Mouse (Mus musculus) left cerebral cortex, postnatal 10 days (tissue): ENCODE measurements around the gene Oosp1. TPM values are rescaled to one million over a fixed set of nuclear protein-coding genes. Genes with fewer than 3 reads are reported as not detected.

Source experiments
- DNase-seq, 2 experiments: peaks; one replicate each; pipeline ENCODE4 v3.0.0; 2021 to 2022; ENCODE audit warnings: low spot score in 2 of 2, mixed read lengths in 1 of 2; ENCODE audit errors: extremely low spot score in 1 of 2
- intact Hi-C: fragments of 180-260 bp; cut with DNase I; formaldehyde crosslinking; loops from one replicate; pipeline ENCODE4 v1.15.1; 2025
- total RNA-seq, 2 experiments: library from RNA; stranded (reverse); gene quantifications; 2 replicates each; pipeline ENCODE4 v1.2.3; 2021

The Oosp1 gene
- total RNA-seq, 2 experiments from 2014 or later: 0.43 TPM; not detected in 1

- no peak for DNase-seq
- intact Hi-C loops: no loop called here
Observed at GRCm38 (mm10) chr19:11625231-11625630, 65.7 kb downstream of the Oosp1 start.

DNA sequence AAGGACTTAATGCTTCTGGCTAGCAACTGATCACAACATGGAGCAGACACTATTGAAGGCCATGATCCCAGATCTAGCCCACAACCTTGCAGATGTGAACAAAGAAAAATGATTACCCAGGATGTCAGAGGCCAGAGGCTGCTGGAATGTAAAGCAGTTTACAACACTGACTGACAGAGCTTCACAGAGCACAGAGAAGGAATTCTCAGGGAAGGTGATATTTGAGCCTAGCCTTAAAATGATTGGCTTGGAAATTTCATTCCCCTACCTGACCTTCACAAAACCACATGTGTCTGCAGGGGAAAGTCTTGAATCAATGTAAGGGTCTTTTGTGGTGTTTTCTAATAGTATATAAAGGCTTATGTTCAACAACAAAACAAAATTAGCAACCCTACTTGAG, 66.2 kb downstream of the Oosp1 start:
- intact Hi-C loops: no loop called here

GRCm38 (mm10) chr19:11623551-11623950, 67.4 kb downstream of the Oosp1 start, which contains the start of gene Ms4a2:
Gene Ms4a2, minus strand, starts transcription at chr19:11623719.
- intact Hi-C loops: no loop called here

More for the DNA sequence above, 66.2 kb downstream of the Oosp1 start:
- no peak for DNase-seq

GRCm38 (mm10) chr19:11617983-11618382, 73.0 kb downstream of the Oosp1 start:
- no peak for DNase-seq
- intact Hi-C loops: no loop called here

More at GRCm38 (mm10) chr19:11623551-11623950, 67.4 kb downstream of the Oosp1 start, which contains the start of gene Ms4a2:
- DNase-seq: no peak

Other genes with a start within 250 kb of the Oosp1 start
- not detected for gene Ms4a4b, start 247.6 kb downstream of the Oosp1 start, total RNA-seq
- 1 to 10 TPM; 1.6 to 2.0 TPM for gene Ms4a6c, start 221.8 kb downstream of the Oosp1 start, total RNA-seq
- gene Gm8369, start 205.2 kb downstream of the Oosp1 start, total RNA-seq: 1 to 10 TPM; 1.0 to 1.1 TPM
- 1 to 10 TPM; 2.0 to 3.9 TPM for gene Ms4a6b, start 174.6 kb downstream of the Oosp1 start, total RNA-seq
- gene Ms4a4d, start 154.3 kb downstream of the Oosp1 start, total RNA-seq: not detected
- gene Ms4a6d, start 86.3 kb downstream of the Oosp1 start, total RNA-seq: 1 to 10 TPM in 1 of 2 experiments, under 1 TPM in 1; 0.91 to 1.6 TPM
- not detected for gene Ms4a2, start 67.4 kb downstream of the Oosp1 start, total RNA-seq
- gene Ms4a3, start 50.3 kb downstream of the Oosp1 start, total RNA-seq: not detected
- gene Oosp2, start 30.6 kb downstream of the Oosp1 start, total RNA-seq: not detected
- not detected for gene Oosp3, start 5.9 kb upstream of the Oosp1 start, total RNA-seq
- not detected for gene Gif, start 56.4 kb upstream of the Oosp1 start, total RNA-seq
- gene Mrpl16, start 79.2 kb upstream of the Oosp1 start, total RNA-seq: 10 to 100 TPM; 48.3 to 50.1 TPM
- gene Stx3, start 128.3 kb upstream of the Oosp1 start, total RNA-seq: 10 to 100 TPM; 17.7 to 17.8 TPM
- gene Olfr1417, start 148.1 kb upstream of the Oosp1 start, total RNA-seq: not detected
- gene Olfr1418, start 169.9 kb upstream of the Oosp1 start, total RNA-seq: not detected
- not detected for gene Olfr1419, start 184.0 kb upstream of the Oosp1 start, total RNA-seq
- not detected for gene Olfr1420, start 195.4 kb upstream of the Oosp1 start, total RNA-seq
- 10 to 100 TPM; 19.8 to 20.9 TPM for gene Patl1, start 221.2 kb upstream of the Oosp1 start, total RNA-seq